Mouse (Mus musculus): ENCODE measurements around the gene Zfp697.
"Not testable (repeated sequence)": the region's sequence is repeated elsewhere in the genome, so short reads cannot be mapped to it uniquely, and the experiment has no call there.

Gene Zfp697

DNA sequence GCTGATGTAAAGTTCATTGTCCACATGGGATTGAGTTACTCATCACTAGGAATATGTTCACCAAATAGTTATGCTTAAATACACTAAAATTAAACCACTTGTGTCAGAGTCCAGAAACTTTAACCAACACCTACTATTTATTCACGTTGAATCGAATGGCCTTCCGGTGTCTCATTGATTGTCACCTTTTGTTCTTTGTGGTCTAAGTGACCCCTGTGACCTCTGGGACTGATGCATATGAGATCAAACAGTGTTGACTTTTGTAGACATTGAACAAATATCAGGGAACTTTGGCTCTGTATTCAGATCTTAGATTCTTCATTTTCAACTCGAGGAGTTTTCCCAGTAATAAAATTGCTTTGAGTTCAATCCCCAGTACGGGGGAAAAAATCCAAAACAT, 125.0 kb downstream of the Zfp697 start:
- DNase-seq (ENCODE audit: low spot score in 2 of 2) = not testable (repeated sequence)

DNA sequence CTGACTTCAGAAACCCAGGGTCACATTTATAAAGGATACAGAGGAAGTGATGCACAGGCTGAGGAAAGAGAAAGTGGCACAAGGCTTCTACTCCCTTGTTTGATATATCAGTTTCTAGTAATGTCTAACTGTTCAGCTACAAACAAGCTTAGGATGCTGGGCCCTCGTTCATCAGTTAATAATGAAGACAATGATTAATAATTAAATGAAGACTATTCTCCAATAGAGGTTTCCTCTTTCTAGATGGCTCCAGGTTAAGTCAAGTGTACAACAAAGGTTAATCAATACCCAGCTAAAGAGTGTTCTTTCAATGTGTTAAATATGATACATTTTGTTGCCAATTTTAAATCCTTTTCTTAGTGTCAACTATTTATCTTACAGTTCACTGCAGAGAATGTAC, 128.2 kb downstream of the Zfp697 start, which contains the start of gene Hsd3b4:
Hsd3b4 (minus strand) TSS at position 101 of the 400 bp plus-strand sequence.
- DNase-seq (ENCODE audit: low spot score in 2 of 2) = not testable (repeated sequence)

GRCm38 (mm10) chr3:98522779-98523178, 140.5 kb downstream of the Zfp697 start:
- DNase-seq (ENCODE audit: low spot score in 2 of 2) = not testable (repeated sequence)

GRCm38 (mm10) chr3:98524552-98524951, 142.3 kb downstream of the Zfp697 start:
- not testable (repeated sequence) for DNase-seq (ENCODE audit: low spot score in 2 of 2)

DNA sequence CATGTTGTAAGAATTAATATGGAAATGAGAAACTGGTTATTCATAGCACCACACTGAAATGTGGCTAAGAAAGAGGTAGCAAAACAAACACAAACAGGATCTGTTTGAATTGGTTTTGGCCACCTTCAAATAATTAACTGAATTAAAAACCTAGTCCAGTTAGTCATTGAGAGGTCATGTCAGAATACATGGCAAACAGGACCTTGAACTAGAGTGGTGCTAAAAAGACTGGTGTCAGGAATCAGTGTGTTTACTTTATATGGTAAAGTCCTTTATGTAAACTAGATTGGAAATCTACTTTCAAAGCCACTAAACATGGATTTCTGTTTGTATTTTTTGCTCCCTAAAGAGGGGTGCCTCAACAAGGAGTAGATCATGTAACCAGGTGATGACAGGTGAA, 142.7 kb downstream of the Zfp697 start:
- not testable (repeated sequence) for DNase-seq (ENCODE audit: low spot score in 2 of 2)

- DNase-seq (ENCODE audit: low spot score in 2 of 2) = not testable (repeated sequence)
These were observed 165.4 kb downstream of the Zfp697 start for GRCm38 (mm10) chr3:98547641-98548040.

DNA sequence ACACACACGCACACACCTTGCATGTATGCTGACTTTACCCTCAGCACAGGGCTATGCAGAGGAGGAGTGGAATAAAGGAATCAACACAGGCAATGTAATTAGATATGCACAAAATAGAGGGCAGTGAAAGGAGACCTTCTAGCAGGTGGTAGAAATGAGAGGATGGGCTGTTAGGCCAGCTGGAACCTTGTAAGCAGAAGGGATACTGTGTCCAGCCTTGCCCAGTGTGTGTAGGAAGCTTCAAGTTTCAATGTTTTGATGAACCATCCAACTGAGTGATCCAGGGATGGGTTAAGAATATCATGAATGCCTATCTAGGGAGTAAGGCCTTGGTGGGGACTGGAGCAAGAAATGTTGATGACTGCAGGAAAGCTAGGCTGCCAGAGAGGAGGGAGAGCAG, 166.2 kb downstream of the Zfp697 start:
- not testable (repeated sequence) for DNase-seq (ENCODE audit: low spot score in 2 of 2)

DNA sequence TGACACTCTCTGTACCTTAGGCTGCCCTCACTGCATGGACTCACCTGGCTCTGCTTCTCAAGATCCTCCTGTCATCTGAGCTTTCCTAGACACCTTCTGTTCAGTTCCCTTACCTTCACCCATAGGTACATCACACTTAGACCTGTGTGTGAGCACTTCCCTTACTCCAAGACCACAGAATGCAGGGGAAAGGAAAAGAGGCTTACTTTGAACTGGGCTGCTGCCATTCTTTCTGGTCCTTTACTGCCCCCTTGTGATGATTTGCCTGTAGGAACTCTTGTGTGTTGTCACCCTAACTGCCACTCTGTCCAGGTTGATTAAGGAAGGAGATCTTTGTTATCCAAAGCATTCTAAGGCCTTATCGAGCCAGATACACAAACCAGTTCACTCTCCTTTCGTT, 168.0 kb downstream of the Zfp697 start:
- not testable (repeated sequence) for DNase-seq (ENCODE audit: low spot score in 2 of 2)

GRCm38 (mm10) chr3:98550832-98551231, 168.6 kb downstream of the Zfp697 start:
- DNase-seq (ENCODE audit: low spot score in 2 of 2) = not testable (repeated sequence)

GRCm38 (mm10) chr3:98560711-98561110, 178.4 kb downstream of the Zfp697 start:
- DNase-seq (ENCODE audit: low spot score in 2 of 2) = not testable (repeated sequence)

GRCm38 (mm10) chr3:98563831-98564230, 181.6 kb downstream of the Zfp697 start:
- not testable (repeated sequence) for DNase-seq (ENCODE audit: low spot score in 2 of 2)

DNA sequence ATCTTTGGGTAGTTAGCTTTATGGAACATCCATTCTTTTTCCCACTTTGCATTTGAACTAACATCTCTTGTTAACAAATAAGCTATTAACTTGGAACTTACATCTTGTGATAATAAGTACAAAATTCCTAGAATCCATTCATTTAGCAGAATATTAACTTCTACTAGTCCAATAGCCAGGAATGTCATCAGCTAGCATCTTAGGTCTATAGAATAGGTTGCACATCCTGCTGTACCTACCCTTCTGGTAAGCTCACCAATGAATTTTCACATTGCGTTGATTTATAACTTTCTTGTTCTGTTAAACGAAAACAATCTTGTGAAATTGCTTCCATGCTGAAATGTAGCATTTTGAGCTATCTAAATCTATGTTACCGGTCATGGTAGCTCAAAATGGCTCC, 182.6 kb downstream of the Zfp697 start:
- DNase-seq (ENCODE audit: low spot score in 2 of 2) = not testable (repeated sequence)

GRCm38 (mm10) chr3:98567717-98568116, 185.5 kb downstream of the Zfp697 start:
- DNase-seq (ENCODE audit: low spot score in 2 of 2) = not testable (repeated sequence)

DNA sequence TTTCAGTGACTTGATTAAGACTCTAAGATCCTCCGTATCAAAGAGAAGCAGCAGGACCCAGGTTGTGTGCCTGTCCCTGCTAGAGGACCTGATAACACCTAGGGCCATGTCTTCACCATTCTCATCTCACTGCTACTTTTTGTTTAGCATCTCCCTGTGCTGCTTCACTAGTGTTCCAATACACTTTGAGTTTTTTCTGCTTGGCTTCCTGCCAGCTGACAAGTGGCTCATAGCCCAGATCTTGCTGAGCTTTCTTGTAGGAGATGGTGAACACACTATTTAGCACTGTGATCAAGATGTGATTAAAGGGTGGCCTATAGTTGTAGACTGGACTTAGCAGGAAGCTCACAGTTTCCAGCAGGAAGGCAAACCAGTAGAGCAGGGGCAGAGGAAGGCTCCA, 198.8 kb downstream of the Zfp697 start:
- DNase-seq (ENCODE audit: low spot score in 2 of 2) = peak; percentile 54 to 59

DNA sequence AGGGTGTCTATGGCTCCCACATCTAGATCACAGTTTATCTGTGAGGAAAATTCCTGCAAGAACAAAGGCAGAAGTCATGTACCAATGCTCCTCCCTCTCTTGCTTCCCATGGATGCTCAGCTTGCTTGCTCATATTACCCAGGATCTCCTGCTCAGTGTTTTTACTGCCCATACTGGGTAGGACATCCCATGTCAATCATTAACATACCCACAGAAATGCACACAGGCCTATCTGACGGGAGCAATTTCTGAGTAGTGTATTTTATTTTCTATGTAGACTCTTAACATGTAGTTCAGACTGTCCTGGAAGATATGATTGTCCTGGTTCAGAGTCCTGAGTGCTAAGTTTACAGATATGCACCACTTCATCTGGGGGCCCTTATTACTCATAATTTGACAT, 199.9 kb downstream of the Zfp697 start:
- DNase-seq (ENCODE audit: low spot score in 2 of 2) = not testable (repeated sequence)

GRCm38 (mm10) chr3:98582622-98583021, 200.4 kb downstream of the Zfp697 start:
- not testable (repeated sequence) for DNase-seq (ENCODE audit: low spot score in 2 of 2)

DNA sequence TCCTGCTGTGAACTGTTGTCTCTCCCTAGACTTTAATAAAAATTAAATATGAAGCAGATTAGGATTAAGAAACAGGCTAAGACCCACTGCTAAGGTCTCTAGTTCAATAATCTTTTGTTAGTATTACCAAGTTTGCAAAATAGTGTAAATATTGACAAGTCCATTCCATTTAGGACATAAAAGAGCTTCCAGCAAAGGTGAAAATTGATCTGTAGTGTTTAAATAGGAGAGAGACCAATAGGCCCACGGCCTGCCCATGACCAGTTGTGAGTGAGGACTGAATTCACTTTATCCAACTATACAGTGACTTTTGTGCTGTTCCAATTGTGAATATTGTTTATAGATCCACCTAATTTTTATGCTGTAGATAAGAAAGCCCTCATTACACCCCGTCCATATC, 205.5 kb downstream of the Zfp697 start:
- no peak for DNase-seq (ENCODE audit: low spot score in 2 of 2)

DNA sequence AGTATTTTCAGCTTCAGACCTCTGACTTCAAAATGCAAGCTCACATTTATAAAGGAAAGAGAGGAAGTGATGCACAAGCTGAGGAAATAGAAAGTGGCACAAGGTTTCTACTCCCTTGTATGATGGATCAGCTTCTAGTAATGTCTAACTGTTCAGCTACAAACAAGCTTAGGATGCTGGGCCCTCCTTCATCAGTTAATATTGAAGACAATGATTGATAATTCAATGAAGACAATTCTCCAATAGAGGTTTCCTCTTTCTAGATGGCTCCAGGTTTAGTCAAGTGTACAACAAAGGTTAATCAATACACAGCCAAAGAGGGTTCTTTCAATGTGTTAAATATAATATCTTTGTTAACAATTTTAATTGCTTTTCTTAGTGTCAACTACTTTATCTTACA, 206.4 kb downstream of the Zfp697 start, which contains the start of gene Gm10681:
Gm10681 (minus strand) TSS at position 101 of the 400 bp plus-strand sequence.
- no peak for DNase-seq (ENCODE audit: low spot score in 2 of 2)

DNA sequence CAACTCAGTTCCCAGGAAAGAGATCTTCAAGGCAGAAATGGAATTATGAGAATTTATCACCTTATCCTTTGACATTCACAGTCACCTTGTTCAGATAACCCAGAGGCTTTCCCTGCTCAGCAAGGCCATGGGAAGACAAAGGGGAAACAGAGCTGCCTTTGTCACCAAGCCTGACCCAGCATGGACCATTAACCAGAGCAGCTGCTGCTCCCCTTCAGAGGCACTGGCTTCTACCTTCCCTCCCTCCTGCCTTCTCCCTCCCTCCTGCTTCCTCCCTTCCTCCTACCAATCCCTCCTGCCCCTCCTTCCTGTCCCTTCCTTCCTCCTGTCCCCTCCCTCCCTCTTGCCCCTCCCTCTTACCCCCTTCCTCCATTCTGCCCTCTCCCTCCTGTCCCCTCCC, 231.3 kb downstream of the Zfp697 start:
- not testable (repeated sequence) for DNase-seq (ENCODE audit: low spot score in 2 of 2)

- no peak for DNase-seq (ENCODE audit: low spot score in 2 of 2)
These were observed 231.7 kb downstream of the Zfp697 start for GRCm38 (mm10) chr3:98613963-98614362.

DNA sequence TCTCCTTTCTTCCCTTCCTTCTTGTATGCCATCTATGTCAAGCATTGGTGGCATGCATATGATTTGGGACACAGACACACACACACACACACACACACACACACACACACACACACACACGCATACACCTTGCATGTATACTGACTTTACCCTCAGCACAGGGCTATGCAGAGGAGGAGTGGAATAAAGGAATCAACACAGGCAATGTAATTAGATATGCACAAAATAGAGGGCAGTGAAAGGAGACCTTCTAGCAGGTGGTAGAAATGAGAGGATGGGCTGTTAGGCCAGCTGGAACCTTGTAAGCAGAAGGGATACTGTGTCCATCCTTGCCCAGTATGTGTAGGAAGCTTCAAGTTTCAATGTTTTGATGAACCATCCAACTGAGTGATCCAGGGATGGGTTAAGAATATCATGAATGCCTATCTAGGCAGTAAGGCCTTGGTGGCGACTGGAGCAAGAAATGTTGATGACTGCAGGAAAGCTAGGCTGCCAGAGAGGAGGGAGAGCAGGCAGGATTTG, 232.2 kb downstream of the Zfp697 start:
- not testable (repeated sequence) for DNase-seq (ENCODE audit: low spot score in 2 of 2)

DNA sequence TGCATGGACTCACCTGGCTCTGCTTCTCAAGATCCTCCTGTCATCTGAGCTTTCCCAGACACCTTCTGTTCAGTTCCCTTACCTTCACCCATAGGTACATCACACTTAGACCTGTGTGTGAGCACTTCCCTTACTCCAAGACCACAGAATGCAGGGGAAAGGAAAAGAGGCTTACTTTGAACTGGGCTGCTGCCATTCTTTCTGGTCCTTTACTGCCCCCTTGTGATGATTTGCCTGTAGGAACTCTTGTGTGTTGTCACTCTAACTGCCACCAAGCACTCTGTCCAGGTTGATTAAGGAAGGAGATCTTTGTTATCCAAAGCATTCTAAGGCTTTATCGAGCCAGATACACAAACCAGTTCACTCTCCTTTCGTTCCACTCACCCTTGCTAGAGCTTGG, 234.0 kb downstream of the Zfp697 start:
- DNase-seq (ENCODE audit: low spot score in 2 of 2) = not testable (repeated sequence)

- DNase-seq (ENCODE audit: low spot score in 2 of 2) = not testable (repeated sequence)
These were observed 234.5 kb downstream of the Zfp697 start for GRCm38 (mm10) chr3:98616786-98617185.

DNA sequence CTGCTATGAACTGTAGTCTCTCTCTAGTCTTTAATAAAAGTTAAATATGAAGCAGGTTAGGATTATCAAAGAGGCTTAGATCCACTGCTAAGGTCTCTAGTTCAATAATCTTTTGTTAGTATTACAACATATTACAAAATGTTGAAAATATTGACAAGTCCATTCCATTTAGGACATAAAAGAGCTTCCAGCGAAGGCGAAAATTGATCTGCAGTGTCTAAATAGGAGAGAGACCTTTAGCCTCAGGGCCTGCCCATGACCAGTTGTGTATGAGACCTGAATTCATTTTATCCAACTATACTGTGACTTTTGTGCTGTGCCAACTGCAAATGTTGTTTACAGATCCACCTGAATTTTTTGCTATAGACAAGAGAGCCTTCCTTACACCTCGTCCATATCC, 247.4 kb downstream of the Zfp697 start:
- DNase-seq (ENCODE audit: low spot score in 2 of 2) = no peak

All from frontal cortex, postnatal 10 days (tissue).